Mouse (Mus musculus): ENCODE measurements at regions not wholly inside any gene's neighbourhood (a gene's known extent, or its start where the extent isn't known, plus 50 kb on each side); places are given as distances from the start of the nearest gene placed in this dataset.
"Not testable (repeated sequence)": the region's sequence is repeated elsewhere in the genome, so short reads cannot be mapped to it uniquely, and the experiment has no call there.

DNA sequence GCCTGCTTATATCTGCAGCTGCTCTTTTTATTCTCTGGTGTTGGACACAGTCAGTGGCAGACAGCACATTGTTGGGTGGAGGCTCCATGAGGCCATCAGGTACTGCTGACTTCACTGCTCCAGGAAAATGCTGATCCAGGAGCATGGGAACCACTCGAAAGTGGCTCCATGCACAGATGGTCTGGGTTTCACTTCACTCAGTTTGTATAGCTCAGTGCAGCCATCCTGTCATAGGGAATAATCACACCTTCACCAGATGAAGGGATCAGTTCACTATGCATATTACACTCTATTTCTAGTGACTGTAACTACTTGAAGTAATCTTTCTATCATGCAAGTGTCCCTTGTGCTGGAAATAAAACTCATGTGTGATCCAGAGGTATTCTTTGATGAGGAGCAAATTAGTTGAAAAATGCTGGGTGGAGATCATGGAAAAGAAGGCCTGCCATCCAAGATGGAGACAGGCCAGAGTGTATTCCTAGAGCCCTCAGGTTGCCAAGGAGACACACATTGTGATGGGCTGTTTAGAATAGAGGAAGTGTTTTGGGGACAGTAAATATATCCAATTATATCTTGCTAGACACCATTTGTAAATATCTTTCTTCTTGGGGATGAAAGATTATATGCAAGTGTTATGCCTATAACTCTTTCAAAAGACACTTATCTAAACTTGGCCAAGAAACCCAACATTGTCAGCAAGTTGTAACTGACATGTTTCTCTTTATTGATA is 103.7 kb upstream of the Arhgap42 start:
- DNase-seq (ENCODE audit: low spot score), result no peak

DNA sequence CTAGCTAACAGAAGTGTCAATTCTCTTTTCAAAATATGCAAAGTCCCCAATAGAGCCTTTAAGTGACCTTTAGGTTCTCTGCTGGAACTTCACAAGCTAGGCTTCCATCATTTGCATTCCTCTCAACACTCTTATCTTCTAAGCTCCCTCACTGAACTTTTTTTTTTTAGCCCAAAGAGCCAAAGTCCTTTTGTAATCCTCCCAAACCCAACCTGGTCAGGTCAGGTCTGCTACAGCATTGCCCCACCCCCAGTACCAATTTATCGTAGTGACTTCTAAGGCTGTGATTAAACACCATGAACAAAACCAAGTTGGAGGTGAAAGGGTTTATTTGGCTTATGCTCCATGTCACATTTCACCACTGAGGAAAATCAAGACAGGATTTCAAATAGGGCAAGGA is 79.7 kb upstream of the Arhgap42 start:
- no peak for DNase-seq (ENCODE audit: low spot score)

DNA sequence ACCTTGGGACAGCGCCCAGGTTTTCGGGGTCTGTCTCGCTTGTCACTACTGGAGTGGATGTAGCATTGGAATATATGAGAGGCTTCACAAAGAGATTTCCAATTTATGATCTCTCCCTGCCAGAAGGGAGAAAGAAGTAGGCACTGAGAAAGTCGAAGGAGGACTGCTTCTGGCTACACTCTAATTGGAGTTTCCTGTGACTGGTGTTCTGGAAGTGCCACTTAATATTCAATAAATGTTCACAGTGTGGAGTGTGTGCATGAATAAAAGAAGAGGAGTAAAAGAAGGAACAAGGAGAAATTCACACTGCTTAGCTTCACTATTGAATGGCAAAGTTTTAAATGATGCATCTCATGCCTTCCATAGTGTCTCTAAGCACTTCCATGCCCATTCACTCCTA is 77.1 kb upstream of the Arhgap42 start:
- no peak for DNase-seq (ENCODE audit: low spot score)

DNA sequence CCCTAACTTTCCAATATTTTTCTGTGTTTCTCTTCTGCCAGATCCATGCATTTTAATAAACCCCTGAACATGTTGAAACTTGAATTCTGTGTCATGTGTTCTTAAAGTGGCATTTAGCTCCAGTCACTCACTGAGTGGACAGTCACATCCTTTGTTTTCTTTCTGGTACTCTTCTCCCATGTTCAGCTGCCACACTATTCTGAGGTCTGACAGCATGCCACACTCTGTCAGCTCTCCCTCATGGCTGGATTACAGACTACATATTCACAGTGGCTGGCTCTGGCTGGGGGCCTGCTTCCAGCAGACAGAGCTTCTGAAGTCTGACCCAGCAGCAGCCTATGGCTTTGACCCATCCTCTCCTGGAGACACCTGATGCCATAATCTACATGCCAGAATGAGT is 73.4 kb upstream of the Arhgap42 start:
- peak; percentile 21 for DNase-seq (ENCODE audit: low spot score)

DNA sequence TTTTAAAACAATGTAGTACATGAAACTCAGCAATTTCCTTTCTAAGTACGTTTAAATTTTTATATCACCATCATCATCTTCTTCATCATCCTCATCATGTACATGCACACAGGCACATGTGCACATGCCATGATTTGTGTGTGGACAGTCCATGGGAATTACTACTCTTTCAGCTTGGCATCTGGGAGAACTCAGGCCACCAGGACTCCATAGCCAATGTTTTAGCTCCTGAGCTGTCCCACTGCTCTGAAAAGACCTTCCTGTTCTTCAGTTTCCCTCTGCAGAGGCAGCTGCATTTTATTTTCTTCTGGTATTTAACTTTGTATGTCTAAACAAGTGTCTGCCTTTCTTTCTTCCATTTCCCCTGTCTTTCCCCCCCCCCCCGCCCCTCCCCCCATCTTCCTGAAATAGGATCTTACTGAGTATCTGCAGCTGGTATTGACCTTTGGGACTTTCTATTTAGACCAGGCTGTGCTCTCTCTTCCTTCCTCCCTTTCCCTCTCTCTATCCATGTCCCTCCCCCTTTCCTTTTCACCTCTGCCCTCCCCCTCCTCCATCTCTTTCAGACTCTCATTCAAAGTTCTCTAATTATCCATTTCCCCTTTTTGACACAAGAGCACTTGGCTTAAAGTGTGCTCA is 72.8 kb upstream of the Arhgap42 start:
- DNase-seq (ENCODE audit: low spot score), result peak; percentile 20

DNA sequence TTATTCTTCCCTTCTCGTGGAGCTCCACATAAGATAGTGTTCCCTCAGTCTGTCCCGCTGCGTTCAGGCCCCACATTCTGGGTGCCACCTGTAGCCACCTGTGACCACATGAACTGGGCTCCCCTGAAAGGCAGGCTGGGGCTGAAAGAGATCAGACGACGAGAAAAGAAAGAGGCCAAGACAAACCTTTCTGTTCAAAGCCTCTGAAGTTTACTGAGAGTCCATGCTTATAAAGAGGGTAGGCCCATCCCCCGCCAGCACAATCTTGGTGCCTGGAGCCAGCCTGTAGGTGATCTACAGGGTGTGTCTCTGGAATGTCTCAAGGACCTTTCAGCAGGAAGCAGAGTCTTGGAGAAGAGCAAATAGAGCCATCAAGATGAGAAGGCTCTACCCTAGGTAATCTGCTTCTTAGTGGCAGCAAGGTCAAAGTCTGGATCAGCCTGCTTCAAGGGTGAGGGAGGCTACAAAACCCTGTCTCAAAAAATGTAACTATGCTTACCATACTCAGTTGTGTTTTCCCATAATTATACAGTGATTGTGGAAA is 72.2 kb upstream of the Arhgap42 start:
- not testable (repeated sequence) for DNase-seq (ENCODE audit: low spot score)

DNA sequence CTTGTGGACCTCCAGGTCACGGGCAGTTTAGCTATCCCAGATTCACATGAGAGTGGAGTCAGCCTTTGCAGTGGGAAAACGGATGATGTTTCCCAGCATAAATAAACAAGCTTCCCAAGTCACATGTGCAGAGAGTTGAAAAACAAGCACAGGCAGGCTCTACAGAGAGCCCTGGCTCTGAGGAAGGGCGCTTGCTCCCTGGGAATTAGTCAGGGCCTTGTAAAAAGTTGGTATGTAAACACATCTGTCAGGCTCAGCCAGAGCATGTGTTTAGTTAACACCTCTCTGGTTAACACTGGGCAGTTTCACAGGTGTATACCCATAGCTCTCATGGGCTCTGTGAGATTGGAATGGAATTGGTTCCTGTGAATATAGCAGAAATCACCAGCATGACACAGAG is 51.9 kb upstream of the Arhgap42 start:
- DNase-seq (ENCODE audit: low spot score), result peak; percentile 29

DNA sequence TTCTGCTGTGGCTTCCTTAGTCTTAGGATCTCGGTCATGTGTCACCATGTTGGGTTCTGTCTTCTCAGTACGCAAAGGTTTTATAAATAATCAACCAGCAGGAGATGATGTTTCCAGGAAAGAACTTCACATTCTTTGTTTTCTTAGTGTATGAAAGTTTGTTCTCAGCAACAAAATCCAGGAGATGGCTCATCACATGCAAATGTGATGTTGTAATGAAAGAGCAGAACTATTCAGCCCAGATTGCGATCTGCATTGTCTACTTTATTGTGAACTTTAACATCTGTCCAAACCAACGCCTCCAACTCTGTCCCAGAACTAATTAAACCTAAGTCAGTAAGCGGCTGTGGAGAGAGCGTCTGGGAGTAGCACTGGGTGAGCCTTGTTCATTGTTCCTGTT is 50.7 kb upstream of the Arhgap42 start:
- no peak for DNase-seq (ENCODE audit: low spot score)
